Mouse (Mus musculus) C2C12 (cell line): ENCODE measurements around the gene Surf2. TPM values are rescaled to one million over a fixed set of nuclear protein-coding genes. Genes with fewer than 3 reads are reported as not detected.

Source experiments
- H3K27me3 ChIP-seq: one replicate; pipeline ENCODE4 v1.6.1; 2011; ENCODE audit not compliant: control insufficient read depth, insufficient read depth, insufficient read length
- H3K36me3 ChIP-seq: one replicate; pipeline ENCODE4 v1.6.1; 2011; ENCODE audit not compliant: control insufficient read depth, insufficient read depth
- H3K4me3 ChIP-seq: one replicate; pipeline ENCODE4 v1.5.1; 2011; ENCODE audit warnings: mild to moderate bottlenecking, control low read depth; ENCODE audit not compliant: poor library complexity, insufficient read depth, severe bottlenecking
- H3K79me2 ChIP-seq: one replicate; pipeline ENCODE4 v1.6.1; 2011; ENCODE audit not compliant: control insufficient read depth, insufficient read depth
- H3K79me3 ChIP-seq: one replicate; pipeline ENCODE4 v1.6.1; 2011; ENCODE audit warnings: low read depth, control low read depth
- H3ac ChIP-seq: one replicate; pipeline ENCODE3; 2011; ENCODE audit warnings: low read depth; ENCODE audit not compliant: control insufficient read depth, insufficient read length
- CEBPB ChIP-seq: IDR thresholded peaks from one replicate; pipeline ENCODE4 v1.6.1; 2011; ENCODE audit warnings: low read depth, mild to moderate bottlenecking, control low read depth, moderate library complexity
- CTCF ChIP-seq: IDR thresholded peaks from one replicate; pipeline ENCODE4 v1.5.1; 2011; ENCODE audit not compliant: control insufficient read depth, insufficient read depth, insufficient read length
- FOSL1 ChIP-seq: IDR thresholded peaks from one replicate; pipeline ENCODE4 v1.8.0; 2011; ENCODE audit warnings: mild to moderate bottlenecking, low read length; ENCODE audit not compliant: poor library complexity, insufficient read depth, severe bottlenecking
- MAX ChIP-seq: IDR thresholded peaks from one replicate; pipeline ENCODE4 v1.6.1; 2011; ENCODE audit warnings: mild to moderate bottlenecking, control low read depth
- MYOD1 ChIP-seq: IDR thresholded peaks from one replicate; pipeline ENCODE4 v1.6.1; 2011; ENCODE audit warnings: low read depth; ENCODE audit not compliant: control insufficient read depth, insufficient read length
- MYOG ChIP-seq: IDR thresholded peaks from one replicate; pipeline ENCODE4 v1.6.1; 2011; ENCODE audit not compliant: control insufficient read depth, insufficient read length; ENCODE audit errors: extremely low read depth
- USF1 ChIP-seq: IDR thresholded peaks from one replicate; pipeline ENCODE4 v1.6.1; 2011; ENCODE audit warnings: low read depth, mild to moderate bottlenecking, control low read depth, moderate library complexity
- polyA plus RNA-seq: library from polyadenylated mRNA; unstranded; fragments of >200 nt; fragmentation: generic; extraction: Trizol; gene quantifications from one replicate; pipeline ENCODE4 v1.2.1, GENCODE M21; 2012; ENCODE audit warnings: missing spikeins

Surf2 gene
- polyA plus RNA-seq, 1 experiment: 42.6 TPM

GRCm38 (mm10) chr2:26932473-26933303, 16.5 kb downstream of the Surf2 start:
- H3K79me2 ChIP-seq: peaks cover 54% of the 10 kb centered on the region
- H3K27me3 ChIP-seq: no peaks in the 10 kb centered on the region
- peaks cover 51% of the 10 kb centered on the region for H3K79me3 ChIP-seq
- H3K4me3 ChIP-seq: peak overlapping the region; percentile 92
- peak overlapping the region; percentile 89 for H3ac ChIP-seq
- TF ChIP-seq FOSL1 (no peak), CEBPB (no peak), MYOD1 (no peak), USF1 (no peak), MYOG (no peak), MAX (no peak), CTCF (no peak)
- peaks cover 42% of the 10 kb centered on the region for H3K36me3 ChIP-seq

- Histone ChIP-seq H3K79me2 (peaks cover 46% of the 10 kb centered on the region), H3K79me3 (peaks cover 43% of the 10 kb centered on the region), H3ac (peak within 1 kb of the TSS; percentile 89), H3K36me3 (peaks cover 35% of the 10 kb centered on the region), H3K27me3 (no peaks in the 10 kb centered on the region), H3K4me3 (peak within 1 kb of the TSS; percentile 92)
- TF ChIP-seq USF1 (no peak), MYOG (no peak), MYOD1 (no peak), CTCF (no peak), CEBPB (no peak), MAX (no peak), FOSL1 (no peak)
These were observed 17.3 kb downstream of the Surf2 start, which contains the start of the genes Surf4 and Stkld1 for GRCm38 (mm10) chr2:26933304-26934055. Surf4 (minus strand) TSS chr2:26933928. Stkld1 (plus strand) TSS chr2:26934047.

DNA sequence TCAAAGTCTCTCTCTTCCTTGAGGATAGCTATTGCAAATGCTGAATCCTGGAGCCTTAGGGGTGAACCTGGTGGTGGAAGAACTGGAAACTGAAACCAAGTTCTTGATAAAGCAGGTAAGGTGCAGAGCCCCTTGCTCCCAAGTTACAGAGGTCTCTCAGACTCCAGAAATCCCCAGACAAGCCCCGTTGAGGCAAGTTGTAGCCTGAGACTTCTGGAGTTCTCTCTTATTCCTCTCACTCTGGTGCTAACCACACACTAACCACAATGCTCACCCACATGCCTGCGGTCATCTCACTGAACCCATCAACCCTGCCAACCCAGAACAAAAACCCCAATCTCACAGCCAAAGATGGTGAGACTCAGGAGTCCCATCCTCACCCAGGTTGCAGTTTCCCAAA, 19.1 kb downstream of the Surf2 start:
- TF ChIP-seq FOSL1: no peak
- no peak for TF ChIP-seq MYOD1
- no peak for TF ChIP-seq CEBPB
- no peak for TF ChIP-seq MAX
- TF ChIP-seq USF1: no peak
- TF ChIP-seq MYOG: no peak
- TF ChIP-seq CTCF: no peak
- peaks cover 9% of the 10 kb centered on the region for H3K27me3 ChIP-seq
- peaks cover 18% of the 10 kb centered on the region for H3K36me3 ChIP-seq
- H3K79me2 ChIP-seq: peaks cover 28% of the 10 kb centered on the region
- H3K79me3 ChIP-seq: peaks cover 25% of the 10 kb centered on the region
- no peak overlapping the region for H3K4me3 ChIP-seq
- H3ac ChIP-seq: no peak overlapping the region

DNA sequence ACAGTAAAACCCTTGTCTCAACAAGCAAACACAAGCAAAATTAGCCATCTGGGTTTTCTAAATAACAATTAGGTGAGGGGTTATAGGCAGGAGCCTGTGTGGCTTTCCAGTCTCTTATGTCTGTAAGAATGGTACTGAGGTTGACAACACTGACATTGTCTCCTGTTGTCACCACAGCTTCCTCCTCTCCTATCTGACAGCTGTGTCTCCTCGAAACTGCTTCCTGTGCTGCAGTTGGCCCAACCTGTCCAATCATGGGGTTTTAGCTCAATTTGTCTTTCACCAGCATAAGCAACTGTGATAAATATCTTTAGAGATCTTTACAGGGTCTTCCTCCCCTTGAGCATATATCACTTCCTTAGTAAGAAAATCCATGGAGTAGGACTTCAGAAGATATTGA, 20.3 kb downstream of the Surf2 start:
- H3K79me2 ChIP-seq: peaks cover 17% of the 10 kb centered on the region
- H3K36me3 ChIP-seq: peaks cover 8% of the 10 kb centered on the region
- peaks cover 13% of the 10 kb centered on the region for H3K79me3 ChIP-seq
- peaks cover 16% of the 10 kb centered on the region for H3K27me3 ChIP-seq
- no peak overlapping the region for H3K4me3 ChIP-seq
- TF ChIP-seq MAX (no peak), FOSL1 (no peak), MYOG (no peak), CTCF (no peak), MYOD1 (no peak), CEBPB (no peak), USF1 (no peak)
- H3ac ChIP-seq: no peak overlapping the region

GRCm38 (mm10) chr2:26941539-26941938, 25.4 kb downstream of the Surf2 start:
- Histone ChIP-seq H3K79me3 (no peaks in the 10 kb centered on the region), H3K27me3 (peaks cover 21% of the 10 kb centered on the region), H3K36me3 (no peaks in the 10 kb centered on the region), H3ac (no peak overlapping the region), H3K79me2 (no peaks in the 10 kb centered on the region), H3K4me3 (no peak overlapping the region)
- no peak for TF ChIP-seq CTCF
